Mouse (Mus musculus) MEL (cell line): ENCODE data around the gene Lyg1. TPM values are rescaled to one million over a fixed set of nuclear protein-coding genes. Genes with fewer than 3 reads are reported as not detected.

Experiments
- DNase-seq: peaks from one replicate; pipeline ENCODE4 v3.0.0; 2011; ENCODE audit warnings: low read depth, low spot score
- H3K27ac ChIP-seq: 2 replicates; pipeline ENCODE4 v1.5.1; 2012; ENCODE audit warnings: low read depth, mild to moderate bottlenecking, control low read depth, low read length, moderate library complexity; ENCODE audit not compliant: control insufficient read depth
- H3K27me3 ChIP-seq, 2 experiments: fragments of 150-350 bp in 1 of 2; sonication (generic) in 1 of 2; 2 replicates each; pipeline ENCODE4 v1.6.1; 2012; ENCODE audit warnings: low read length in 2 of 2, mild to moderate bottlenecking in 2 of 2, improper control_type of control experiment in 1 of 2, moderate library complexity in 1 of 2; ENCODE audit not compliant: insufficient read depth in 2 of 2, control insufficient read depth in 1 of 2
- H3K36me3 ChIP-seq, 2 experiments: 2 replicates each; pipeline ENCODE4 v1.6.1; 2012 to 2014; ENCODE audit warnings: low read length in 2 of 2, improper control_type of control experiment in 1 of 2, inconsistent platforms in 1 of 2, mild to moderate bottlenecking in 1 of 2; ENCODE audit not compliant: insufficient read depth in 2 of 2, control insufficient read depth in 1 of 2
- H3K4me1 ChIP-seq, 2 experiments: fragments of 150-350 bp in 1 of 2; sonication (generic) in 1 of 2; 2 replicates each; pipeline ENCODE4 v1.6.1; 2012; ENCODE audit warnings: low read length in 2 of 2, improper control_type of control experiment in 1 of 2, mild to moderate bottlenecking in 1 of 2; ENCODE audit not compliant: insufficient read depth in 2 of 2, control insufficient read depth in 1 of 2
- H3K4me3 ChIP-seq, 2 experiments: fragments of 150-350 bp in 1 of 2; sonication (generic) in 1 of 2; 2 replicates each; pipeline ENCODE4 v1.5.1; 2012; ENCODE audit warnings: low read depth in 2 of 2, low read length in 2 of 2, mild to moderate bottlenecking in 2 of 2, moderate library complexity in 2 of 2, control low read depth in 1 of 2, improper control_type of control experiment in 1 of 2; ENCODE audit not compliant: control insufficient read depth in 1 of 2, insufficient read depth in 1 of 2
- H3K79me2 ChIP-seq: 2 replicates; pipeline ENCODE4 v1.6.1; 2012; ENCODE audit warnings: mild to moderate bottlenecking, low read length, moderate library complexity; ENCODE audit not compliant: control insufficient read depth, poor library complexity, insufficient read depth
- H3K9ac ChIP-seq: 2 replicates; pipeline ENCODE4 v1.6.1; 2012; ENCODE audit warnings: low read depth, mild to moderate bottlenecking, control low read depth, low read length, moderate library complexity; ENCODE audit not compliant: control insufficient read depth, poor library complexity, severe bottlenecking
- H3K9me3 ChIP-seq: fragments of 150-350 bp; sonication (generic); replicated peaks from 2 replicates; pipeline ENCODE4 v1.6.1; 2012; ENCODE audit warnings: mild to moderate bottlenecking, low read length, improper control_type of control experiment, moderate library complexity; ENCODE audit not compliant: insufficient read depth
- BHLHE40 ChIP-seq: IDR thresholded peaks from 2 replicates; pipeline ENCODE4 v1.6.1; 2012; ENCODE audit warnings: low read depth, mild to moderate bottlenecking, inconsistent platforms, low read length, improper control_type of control experiment, borderline replicate concordance
- CHD1 ChIP-seq: IDR thresholded peaks from 2 replicates; pipeline ENCODE4 v1.6.1; 2012; ENCODE audit warnings: low read depth, mild to moderate bottlenecking, inconsistent platforms, low read length, improper control_type of control experiment
- CHD2 ChIP-seq: IDR thresholded peaks from 2 replicates; pipeline ENCODE4 v1.6.1; 2011; ENCODE audit warnings: low read length, improper control_type of control experiment
- CTCF ChIP-seq, 3 experiments: IDR thresholded peaks in 2 of 3; conservative IDR thresholded peaks in 1 of 3; 2 replicates each; pipeline ENCODE4 v1.5.1; 2011 to 2012; ENCODE audit warnings: low read length in 3 of 3, low read depth in 2 of 3, mild to moderate bottlenecking in 2 of 3, improper control_type of control experiment in 1 of 3, inconsistent platforms in 1 of 3, mixed read lengths in 1 of 3, moderate library complexity in 1 of 3; ENCODE audit not compliant: control insufficient read depth in 1 of 3, insufficient read depth in 1 of 3, poor library complexity in 1 of 3, severe bottlenecking in 1 of 3
- E2F4 ChIP-seq: IDR thresholded peaks from 2 replicates; pipeline ENCODE4 v1.6.1; 2011; ENCODE audit warnings: low read depth, low read length, improper control_type of control experiment, borderline replicate concordance
- ELF1 ChIP-seq: IDR thresholded peaks from 2 replicates; pipeline ENCODE4 v1.6.1; 2014; ENCODE audit warnings: low read depth, mild to moderate bottlenecking, inconsistent platforms, low read length, improper control_type of control experiment, moderate library complexity
- EP300 ChIP-seq, 2 experiments: IDR thresholded peaks; 2 replicates each; pipeline ENCODE4 v1.6.1; 2011; ENCODE audit warnings: improper control_type of control experiment in 2 of 2, low read length in 2 of 2, low read depth in 1 of 2, mild to moderate bottlenecking in 1 of 2
- GABPA ChIP-seq: IDR thresholded peaks from 2 replicates; pipeline ENCODE4 v1.6.1; 2012; ENCODE audit warnings: low read depth, mild to moderate bottlenecking, inconsistent platforms, low read length, improper control_type of control experiment, moderate library complexity
- GATA1 ChIP-seq: IDR thresholded peaks from 2 replicates; pipeline ENCODE4 v1.6.1; 2011; ENCODE audit warnings: low read depth, low read length, improper control_type of control experiment
- HCFC1 ChIP-seq: IDR thresholded peaks from 2 replicates; pipeline ENCODE4 v1.6.1; 2012; ENCODE audit warnings: low read depth, mild to moderate bottlenecking, inconsistent platforms, low read length, improper control_type of control experiment, moderate library complexity
- KAT2A ChIP-seq: conservative IDR thresholded peaks from 2 replicates; pipeline ENCODE4 v1.6.1; 2012; ENCODE audit warnings: low read depth, low read length, improper control_type of control experiment, inconsistent platforms
- MAX ChIP-seq: IDR thresholded peaks from 2 replicates; pipeline ENCODE4 v1.6.1; 2011; ENCODE audit warnings: low read length, improper control_type of control experiment
- MAZ ChIP-seq: IDR thresholded peaks from 2 replicates; pipeline ENCODE4 v1.6.1; 2012; ENCODE audit warnings: low read depth, mild to moderate bottlenecking, inconsistent platforms, low read length, improper control_type of control experiment
- MEF2A ChIP-seq: IDR thresholded peaks from 2 replicates; pipeline ENCODE4 v1.6.1; 2014; ENCODE audit warnings: low read depth, mild to moderate bottlenecking, inconsistent platforms, low read length, improper control_type of control experiment; ENCODE audit not compliant: poor library complexity, insufficient replicate concordance, severe bottlenecking; ENCODE audit errors: extremely low read depth
- MXI1 ChIP-seq: IDR thresholded peaks from 2 replicates; pipeline ENCODE4 v1.6.1; 2011; ENCODE audit warnings: mild to moderate bottlenecking, low read depth, low read length, improper control_type of control experiment
- MYB ChIP-seq: IDR thresholded peaks from 2 replicates; pipeline ENCODE4 v1.6.1; 2011; ENCODE audit warnings: mild to moderate bottlenecking, low read depth, low read length, improper control_type of control experiment
- MYC ChIP-seq: IDR thresholded peaks from 2 replicates; pipeline ENCODE4 v1.6.1; 2011; ENCODE audit warnings: low read depth, mild to moderate bottlenecking, low read length, improper control_type of control experiment, moderate library complexity
- NELFE ChIP-seq: IDR thresholded peaks from 2 replicates; pipeline ENCODE4 v1.6.1; 2011; ENCODE audit warnings: low read depth, low read length, improper control_type of control experiment
- NRF1 ChIP-seq: IDR thresholded peaks from 2 replicates; pipeline ENCODE4 v1.6.1; 2014; ENCODE audit warnings: low read depth, mild to moderate bottlenecking, inconsistent platforms, low read length, improper control_type of control experiment, moderate library complexity; ENCODE audit not compliant: poor library complexity, insufficient read depth, severe bottlenecking
- POLR2A ChIP-seq, 2 experiments: IDR thresholded peaks; 2 replicates each; pipeline ENCODE4 v1.6.1; 2011 to 2012; ENCODE audit warnings: low read length in 2 of 2, mild to moderate bottlenecking in 2 of 2, control low read depth in 1 of 2, improper control_type of control experiment in 1 of 2, low read depth in 1 of 2, moderate library complexity in 1 of 2; ENCODE audit not compliant: control insufficient read depth in 1 of 2, insufficient read depth in 1 of 2, poor library complexity in 1 of 2
- POLR2AphosphoS2 ChIP-seq: IDR thresholded peaks from 2 replicates; pipeline ENCODE4 v1.6.1; 2011; ENCODE audit warnings: low read length, improper control_type of control experiment
- POLR2AphosphoS5 ChIP-seq: IDR thresholded peaks from 2 replicates; pipeline ENCODE4 v1.6.1; 2012; ENCODE audit warnings: low read depth, borderline replicate concordance, mild to moderate bottlenecking, inconsistent platforms, low read length, moderate library complexity, mixed read lengths
- RAD21 ChIP-seq: IDR thresholded peaks from 2 replicates; pipeline ENCODE4 v1.6.1; 2011; ENCODE audit warnings: mild to moderate bottlenecking, low read depth, low read length, improper control_type of control experiment
- RCOR1 ChIP-seq: IDR thresholded peaks from 2 replicates; pipeline ENCODE4 v1.6.1; 2012; ENCODE audit warnings: low read depth, mild to moderate bottlenecking, inconsistent platforms, low read length, improper control_type of control experiment
- SIN3A ChIP-seq: IDR thresholded peaks from 2 replicates; pipeline ENCODE4 v1.6.1; 2012; ENCODE audit warnings: low read length, improper control_type of control experiment, inconsistent platforms
- SMC3 ChIP-seq: IDR thresholded peaks from 2 replicates; pipeline ENCODE4 v1.6.1; 2011; ENCODE audit warnings: low read depth, low read length, improper control_type of control experiment
- TAL1 ChIP-seq: IDR thresholded peaks from 2 replicates; pipeline ENCODE4 v1.6.1; 2012; ENCODE audit warnings: mild to moderate bottlenecking, inconsistent platforms, low read length, moderate library complexity, mixed read lengths
- TBP ChIP-seq: IDR thresholded peaks from 2 replicates; pipeline ENCODE4 v1.8.0; 2011; ENCODE audit warnings: low read depth, low read length, improper control_type of control experiment
- TCF12 ChIP-seq: IDR thresholded peaks from 2 replicates; pipeline ENCODE4 v1.6.1; 2014; ENCODE audit warnings: low read depth, mild to moderate bottlenecking, inconsistent platforms, low read length, improper control_type of control experiment, moderate library complexity
- UBTF ChIP-seq: IDR thresholded peaks from 2 replicates; pipeline ENCODE4 v1.6.1; 2012; ENCODE audit warnings: low read depth, mild to moderate bottlenecking, inconsistent platforms, low read length, improper control_type of control experiment, moderate library complexity, borderline replicate concordance; ENCODE audit not compliant: insufficient read depth
- USF2 ChIP-seq, 2 experiments: IDR thresholded peaks; 2 replicates each; pipeline ENCODE4 v1.6.1; 2011 to 2012; ENCODE audit warnings: improper control_type of control experiment in 2 of 2, low read length in 2 of 2, borderline replicate concordance in 1 of 2, inconsistent platforms in 1 of 2, low read depth in 1 of 2, mild to moderate bottlenecking in 1 of 2; ENCODE audit not compliant: insufficient read depth in 1 of 2
- ZKSCAN1 ChIP-seq: IDR thresholded peaks from 2 replicates; pipeline ENCODE4 v1.6.1; 2012; ENCODE audit warnings: low read depth, mild to moderate bottlenecking, inconsistent platforms, low read length, improper control_type of control experiment, moderate library complexity
- ZMIZ1 ChIP-seq: IDR thresholded peaks from 2 replicates; pipeline ENCODE4 v1.6.1; 2012; ENCODE audit warnings: low read depth, mild to moderate bottlenecking, inconsistent platforms, low read length, improper control_type of control experiment, moderate library complexity
- ZNF384 ChIP-seq: IDR thresholded peaks from 2 replicates; pipeline ENCODE4 v1.6.1; 2012; ENCODE audit warnings: low read depth, mild to moderate bottlenecking, inconsistent platforms, low read length, improper control_type of control experiment
- polyA plus RNA-seq, 2 experiments: library from polyadenylated mRNA; stranded (reverse) in 1 of 2; unstranded in 1 of 2; fragments of >175 nt in 1 of 2; fragments of >200 nt in 1 of 2; gene quantifications; 2 replicates each; pipeline versions ENCODE4 v1.2.1 to v1.2.4; 2012; ENCODE audit warnings: low replicate concordance in 2 of 2, low read depth in 1 of 2; ENCODE audit not compliant: insufficient read length in 2 of 2, insufficient read depth in 1 of 2, missing spikeins in 1 of 2
- total RNA-seq: library from RNA; depleted of rRNA; stranded (reverse); fragments of 300-350 nt; gene quantifications from 2 replicates; pipeline ENCODE4 v1.2.3, GENCODE M21; 2012

The Lyg1 gene
- total and polyA plus RNA-seq, 3 experiments: not detected

DNA sequence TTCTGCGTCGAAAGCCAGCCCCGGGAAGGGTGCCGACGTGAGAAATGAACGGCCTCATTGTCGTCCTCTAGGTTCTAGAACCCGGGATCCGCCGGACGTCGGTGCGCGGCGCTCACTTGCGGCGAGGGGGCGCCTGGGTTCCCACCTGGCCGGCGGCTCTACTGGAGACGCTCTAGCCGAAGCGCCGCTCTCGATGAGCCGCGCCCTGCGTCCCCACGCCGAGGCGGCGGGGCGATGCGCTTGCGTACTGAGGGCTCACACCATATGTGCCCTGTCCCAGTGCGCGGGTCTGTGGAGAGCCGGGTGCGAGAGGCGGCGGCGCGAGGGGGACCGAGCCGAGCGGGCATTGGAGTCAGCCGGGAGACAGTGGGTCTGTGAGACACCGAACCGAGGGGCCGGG, 40.3 kb upstream of the Lyg1 start, which contains the start of the genes Txndc9 and Eif5b (continued):
- TF ChIP-seq TAL1 (no peak), SMC3 (peak; percentile 42), HCFC1 (peak; percentile 94)
- TF ChIP-seq, all 39 proteins: peak for 24

DNA sequence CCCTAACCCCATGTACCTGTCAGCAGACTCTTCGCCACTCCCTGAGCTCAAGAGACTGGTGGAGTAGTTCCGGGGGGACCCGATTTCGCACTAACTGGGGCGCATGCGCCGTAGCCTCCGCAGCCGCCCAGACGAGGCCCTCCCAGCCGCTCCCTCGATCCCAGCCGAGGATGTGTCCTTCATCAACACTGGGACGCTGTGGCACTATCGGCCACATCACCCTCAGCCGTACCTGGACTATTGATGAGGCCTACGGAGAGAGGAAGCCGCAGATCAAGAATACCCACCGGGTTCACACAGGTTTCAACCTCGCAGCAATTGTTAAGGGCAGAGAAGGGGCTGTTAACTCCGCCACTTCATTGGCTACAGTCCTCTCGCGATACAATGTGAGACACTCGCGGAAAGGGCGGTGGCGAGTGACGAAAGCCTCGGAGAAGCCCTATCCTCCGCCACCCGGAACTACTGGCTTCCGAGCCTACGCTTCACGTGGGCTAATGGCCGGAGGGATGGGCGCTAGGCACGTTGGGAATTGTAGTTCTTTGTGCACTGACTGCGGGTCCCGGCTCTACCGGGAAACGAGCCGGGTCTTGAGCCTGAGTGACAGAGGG, 39.4 kb upstream of the Lyg1 start:
- DNase-seq: peak; percentile 99
- Histone ChIP-seq H3K79me2 (peaks cover 46% of the 10 kb centered on the region), H3K4me1 (peaks cover 15 to 19% of the 10 kb centered on the region in 2 experiments), H3K27me3 (no peaks in the 10 kb centered on the region), H3K27ac (peak overlapping the region; percentile 98), H3K9ac (peak overlapping the region; percentile 100), H3K9me3 (no peaks in the 10 kb centered on the region), H3K4me3 (peak overlapping the region; percentile 94 to 98), H3K36me3 (peaks cover 4 to 26% of the 10 kb centered on the region in 2 experiments)
- TF ChIP-seq ZMIZ1 (0 out of 2 replicates have a peak, but pooled peaks have one; percentile 47), TCF12 (peak; percentile 24; the same call in 1 of the 2 replicates), MXI1 (peak; percentile 67), RAD21 (no peak), CTCF (IDR thresholded peaks at IDR 0.05 in 2 of 3, conservative IDR thresholded peaks at IDR 0.05 in 1 of 3; ENCODE audit: control insufficient read depth in 1 of 3, insufficient read depth in 1 of 3, low read depth in 2 of 3, low read length in 3 of 3, poor library complexity in 1 of 3, severe bottlenecking in 1 of 3) (no peak), GATA1 (no peak), USF2 (IDR thresholded peaks at IDR 0.05; ENCODE audit: borderline replicate concordance in 1 of 2, insufficient read depth in 1 of 2, low read depth in 1 of 2, low read length in 2 of 2) (peak in 1 of 2 experiments; percentile 61; a peak in 1 of 4 replicates), BHLHE40 (no peak), MYC (peak; percentile 76), MAX (no peak; the same call in 1 of the 2 replicates), E2F4 (no peak), HCFC1 (peak; percentile 93), POLR2A (IDR thresholded peaks at IDR 0.05; ENCODE audit: control insufficient read depth in 1 of 2, insufficient read depth in 1 of 2, low read depth in 1 of 2, low read length in 2 of 2, poor library complexity in 1 of 2) (peak; percentile 84 to 94), CHD2 (peak; percentile 90), SIN3A (peak; percentile 86), RCOR1 (no peak), SMC3 (no peak), MYB (no peak), ZNF384 (no peak), ZKSCAN1 (no peak), UBTF (no peak), NELFE (peak; percentile 88), TBP (peak; percentile 85), MEF2A (no peak), MAZ (peak; percentile 32; the same call in 1 of the 2 replicates), POLR2AphosphoS5 (no peak), ELF1 (peak; percentile 94), NRF1 (peak; percentile 76), KAT2A (peak; percentile 83), GABPA (no peak), CHD1 (no peak), EP300 (IDR thresholded peaks at IDR 0.05; ENCODE audit: low read depth in 1 of 2, low read length in 2 of 2) (no peak), POLR2AphosphoS2 (peak; percentile 78; the same call in 1 of the 2 replicates)
